Mouse (Mus musculus): ENCODE data around the gene Prkcb. TPM values are rescaled to one million over a fixed set of nuclear protein-coding genes. Genes with fewer than 3 reads are reported as not detected.

The Prkcb gene
- total RNA-seq, 1 experiment from 2014 or later: 197 TPM

DNA sequence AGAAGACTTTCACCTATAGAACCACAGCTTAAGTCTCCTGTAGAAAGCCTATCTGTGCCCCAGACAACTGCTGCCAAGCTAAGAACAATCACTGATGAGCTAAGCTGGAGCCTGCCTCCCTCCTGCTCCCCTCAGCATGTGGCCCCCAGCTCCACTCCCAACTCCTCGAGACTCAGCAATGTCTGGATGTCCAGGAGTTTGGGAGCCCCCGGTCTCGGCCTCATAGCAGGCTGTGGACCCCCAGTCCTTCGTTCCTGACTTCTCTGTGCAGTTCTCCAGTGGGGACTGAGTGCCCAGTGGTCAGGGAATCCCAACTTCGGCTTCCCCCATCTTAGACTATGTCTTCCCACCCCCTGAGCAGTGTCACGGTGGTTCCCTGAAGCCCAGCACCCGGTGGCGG is 96.3 kb downstream of the Prkcb start:
- ATAC-seq (replicated peaks; ENCODE audit: insufficient number of reproducible peaks, low FRiP score, low TSS enrichment, poor library complexity, severe bottlenecking): no peak

DNA sequence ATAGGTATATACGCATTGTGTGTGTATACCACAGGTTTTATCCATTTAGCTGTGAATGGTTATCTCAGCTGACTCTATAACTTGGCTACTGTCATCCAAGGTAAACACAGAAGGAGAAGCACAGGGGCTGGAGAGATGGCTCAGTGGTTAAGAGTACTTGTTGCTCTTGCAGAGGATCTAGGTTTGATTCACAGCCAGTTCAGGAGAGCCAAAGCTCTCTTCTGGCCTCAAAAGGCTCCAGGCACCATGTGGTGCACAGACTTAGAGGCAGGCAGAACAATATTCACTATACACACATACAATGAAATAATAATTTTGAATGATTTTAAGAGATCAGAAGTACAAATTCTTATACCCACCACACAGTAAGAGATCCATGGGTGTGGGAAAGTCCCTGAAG is 98.0 kb downstream of the Prkcb start:
- no peak for ATAC-seq (replicated peaks; ENCODE audit: insufficient number of reproducible peaks, low FRiP score, low TSS enrichment, poor library complexity, severe bottlenecking)

DNA sequence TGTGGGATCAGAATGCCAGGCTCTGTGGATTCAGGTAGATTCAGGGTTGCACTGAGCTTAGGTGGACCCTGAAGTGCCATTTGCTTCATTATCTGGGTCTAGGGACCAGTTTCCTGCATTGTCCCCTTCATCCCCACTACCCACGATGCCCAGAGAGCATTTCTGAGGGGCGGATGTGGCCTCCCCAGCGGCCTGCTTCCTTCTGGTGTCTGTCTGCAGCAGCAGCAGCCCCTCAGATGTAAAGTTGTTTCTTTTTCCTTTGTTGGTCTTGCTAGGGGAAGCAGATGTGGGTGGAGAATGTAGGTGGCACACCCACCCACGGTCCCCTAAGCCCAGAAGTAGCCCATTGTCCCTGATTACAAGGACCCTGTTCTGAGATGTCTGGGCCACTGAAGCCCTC is 99.3 kb downstream of the Prkcb start:
- ATAC-seq (replicated peaks; ENCODE audit: insufficient number of reproducible peaks, low FRiP score, low TSS enrichment, poor library complexity, severe bottlenecking): no peak

DNA sequence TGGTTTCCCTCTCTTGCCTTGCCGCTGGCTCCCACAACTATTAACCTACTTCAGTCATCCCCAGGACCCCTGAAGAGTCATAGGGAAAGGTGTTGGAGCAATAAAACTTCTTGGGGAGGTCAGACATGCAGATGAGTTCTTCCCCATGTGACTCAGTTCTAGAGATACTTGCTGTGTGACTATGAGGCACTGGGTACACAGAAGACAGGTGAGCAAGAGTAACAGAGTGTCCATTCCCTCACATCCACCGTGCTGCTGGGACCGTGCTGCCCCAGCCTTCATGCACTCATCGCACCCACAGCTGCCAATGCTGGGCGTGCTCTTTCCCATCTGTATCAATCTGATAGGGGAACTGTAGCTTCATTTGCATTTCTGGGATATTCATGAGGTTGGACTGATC is 100.3 kb downstream of the Prkcb start:
- no peak for ATAC-seq (replicated peaks; ENCODE audit: insufficient number of reproducible peaks, low FRiP score, low TSS enrichment, poor library complexity, severe bottlenecking)

DNA sequence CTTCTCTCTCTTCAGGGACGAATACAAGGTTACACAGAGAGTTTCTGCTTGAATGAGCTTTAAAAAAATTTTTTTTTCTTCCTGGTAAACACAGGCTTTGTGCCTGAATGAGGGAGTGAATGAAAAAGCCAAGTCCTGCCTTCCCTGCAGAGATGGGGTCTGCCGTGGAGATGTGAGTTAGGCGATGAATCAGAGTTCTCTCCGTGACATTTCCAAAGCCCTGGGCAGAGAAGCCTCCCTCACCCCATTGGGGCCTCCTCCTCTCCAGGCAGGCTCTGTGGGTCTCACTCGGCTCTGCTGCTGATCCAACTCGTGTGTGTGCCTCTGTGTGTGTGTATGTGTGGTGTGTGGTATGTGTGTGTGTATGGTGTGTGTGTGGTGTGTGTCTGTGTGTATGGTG is 101.1 kb downstream of the Prkcb start:
- ATAC-seq (replicated peaks; ENCODE audit: insufficient number of reproducible peaks, low FRiP score, low TSS enrichment, poor library complexity, severe bottlenecking): no peak

DNA sequence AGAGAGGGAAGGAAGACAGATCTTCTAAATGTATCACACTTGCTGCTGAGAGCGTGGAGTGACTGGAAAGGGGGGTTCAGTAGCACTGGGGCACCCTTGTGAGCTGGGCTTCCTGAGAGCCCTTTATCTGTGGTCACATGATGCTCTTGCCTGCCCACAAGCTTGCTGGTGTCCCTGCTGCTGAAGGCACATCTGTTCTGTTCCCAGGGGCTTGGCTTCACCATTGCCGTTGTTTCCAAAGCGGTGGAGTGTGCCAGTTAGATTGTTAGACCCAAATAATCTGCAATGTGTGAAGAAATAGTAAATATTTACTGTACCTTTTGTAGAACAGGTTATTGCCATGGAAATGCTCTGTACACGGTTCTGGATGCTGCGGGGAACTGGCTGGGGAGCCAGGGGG is 101.6 kb downstream of the Prkcb start:
- ATAC-seq (replicated peaks; ENCODE audit: insufficient number of reproducible peaks, low FRiP score, low TSS enrichment, poor library complexity, severe bottlenecking): 0 out of 2 replicates have a peak, but pooled peaks have one; percentile 22

DNA sequence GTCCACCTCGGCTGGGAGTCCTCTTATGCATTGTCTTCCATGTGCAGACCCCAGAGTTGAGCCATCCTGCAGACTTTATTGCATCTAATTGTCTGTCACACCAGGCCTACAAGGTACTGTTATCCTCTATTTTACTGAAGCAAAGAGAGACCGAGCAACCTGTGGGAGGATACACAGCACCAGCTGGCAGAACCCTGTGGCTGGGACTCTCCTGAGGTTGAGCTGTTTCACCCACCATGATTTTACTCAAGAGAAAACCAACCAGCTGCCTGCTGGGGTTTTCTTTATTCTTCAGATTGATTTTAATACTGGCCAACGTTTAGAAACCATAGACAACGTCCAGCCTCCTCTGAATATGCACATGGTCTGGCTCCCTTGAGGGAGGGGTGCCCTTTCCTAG is 102.1 kb downstream of the Prkcb start:
- no peak for ATAC-seq (replicated peaks; ENCODE audit: insufficient number of reproducible peaks, low FRiP score, low TSS enrichment, poor library complexity, severe bottlenecking)

DNA sequence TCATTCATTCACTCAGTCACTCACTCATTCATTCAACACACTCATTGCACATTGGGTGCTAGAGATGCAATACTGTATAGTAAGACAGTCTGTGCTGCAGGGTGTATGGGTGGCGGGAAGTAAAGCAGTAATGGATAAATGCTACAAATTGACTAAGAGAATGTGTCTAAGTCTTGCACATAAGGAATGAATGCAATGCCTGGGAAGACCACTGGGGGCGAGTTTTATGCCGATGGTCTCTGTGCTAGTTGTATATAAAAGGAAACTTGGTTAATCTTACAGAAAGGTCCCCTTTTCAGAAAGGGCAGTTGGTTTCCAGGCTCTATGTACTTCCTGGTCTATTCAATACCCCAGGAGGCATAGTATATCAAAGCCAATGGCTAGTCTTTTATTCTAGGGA is 102.8 kb downstream of the Prkcb start:
- no peak for ATAC-seq (replicated peaks; ENCODE audit: insufficient number of reproducible peaks, low FRiP score, low TSS enrichment, poor library complexity, severe bottlenecking)

DNA sequence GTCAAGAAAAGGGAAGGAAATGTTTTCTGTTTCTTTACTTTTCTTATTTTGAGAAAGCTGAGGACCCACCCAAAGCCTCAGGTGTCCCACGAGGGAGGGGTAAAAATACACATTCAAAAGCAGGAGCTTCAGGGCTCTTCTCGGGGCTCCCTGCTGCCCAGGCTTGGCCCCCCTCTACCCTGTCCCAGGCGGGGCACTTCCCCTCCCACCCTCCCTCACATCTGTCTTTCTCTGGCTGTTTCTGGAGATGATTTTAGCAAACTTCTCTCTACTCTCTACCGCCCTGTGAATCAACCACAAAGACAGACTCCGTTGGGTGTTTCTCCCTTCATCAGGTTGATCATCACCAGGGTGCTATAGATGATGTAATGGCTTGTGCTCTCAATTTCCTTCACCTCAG is 105.4 kb downstream of the Prkcb start:
- no peak for ATAC-seq (replicated peaks; ENCODE audit: insufficient number of reproducible peaks, low FRiP score, low TSS enrichment, poor library complexity, severe bottlenecking)

DNA sequence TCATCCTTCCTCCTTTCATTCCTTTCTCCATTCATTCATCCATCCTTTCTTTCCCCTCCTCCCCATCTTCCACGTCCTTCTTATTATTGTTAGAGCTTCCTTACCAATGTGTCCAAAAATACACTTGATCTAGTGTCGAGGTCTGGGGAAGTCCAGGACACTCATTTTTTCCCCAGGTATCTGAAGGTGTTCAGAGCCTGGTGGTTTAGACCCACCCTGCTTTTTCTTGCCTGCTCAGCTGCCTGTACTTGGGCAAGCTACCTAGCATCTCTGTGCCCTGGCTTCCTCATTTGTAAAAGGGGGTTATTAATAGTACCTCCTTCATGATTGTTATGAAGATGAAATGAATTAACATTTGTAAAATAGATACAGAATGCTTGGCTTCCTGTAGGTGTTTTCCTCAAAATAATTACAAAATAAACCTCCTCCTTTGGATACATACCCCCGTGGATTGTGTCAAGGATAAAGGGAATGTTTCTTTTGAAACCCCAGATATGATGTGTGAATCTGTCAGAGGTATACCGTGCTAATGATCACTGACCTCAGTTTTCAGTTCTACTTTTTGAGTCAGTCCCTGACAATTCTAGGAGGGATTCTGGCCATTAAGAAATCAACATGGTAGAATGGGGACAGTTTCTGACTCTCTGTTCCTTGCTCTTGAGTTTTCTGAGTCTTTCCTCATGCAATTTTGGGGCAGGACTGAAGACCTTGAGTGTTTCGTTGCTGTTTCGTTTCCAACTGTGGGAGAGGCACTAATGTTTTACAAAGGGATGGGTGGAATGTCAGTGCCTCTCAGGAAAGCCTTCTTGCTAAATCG is 106.8 kb downstream of the Prkcb start:
- ATAC-seq (replicated peaks; ENCODE audit: insufficient number of reproducible peaks, low FRiP score, low TSS enrichment, poor library complexity, severe bottlenecking): no peak

DNA sequence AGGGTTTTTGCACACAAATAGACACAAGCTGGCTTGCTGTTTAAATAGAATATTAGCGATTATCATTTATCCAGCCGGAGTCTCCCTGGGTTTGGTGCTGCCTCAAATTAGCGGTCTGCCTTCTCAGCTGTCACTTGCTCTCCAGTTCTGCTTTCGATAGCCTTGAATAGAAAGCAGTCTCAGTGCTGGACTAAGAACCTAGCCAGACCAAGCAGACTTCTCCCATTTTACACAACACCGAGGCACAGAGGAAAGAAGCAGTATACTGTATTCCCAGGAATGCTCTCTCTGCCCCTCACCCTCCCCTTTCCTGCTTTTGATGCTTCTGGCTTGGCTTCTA is 107.4 kb downstream of the Prkcb start:
- no peak for ATAC-seq (replicated peaks; ENCODE audit: insufficient number of reproducible peaks, low FRiP score, low TSS enrichment, poor library complexity, severe bottlenecking)

DNA sequence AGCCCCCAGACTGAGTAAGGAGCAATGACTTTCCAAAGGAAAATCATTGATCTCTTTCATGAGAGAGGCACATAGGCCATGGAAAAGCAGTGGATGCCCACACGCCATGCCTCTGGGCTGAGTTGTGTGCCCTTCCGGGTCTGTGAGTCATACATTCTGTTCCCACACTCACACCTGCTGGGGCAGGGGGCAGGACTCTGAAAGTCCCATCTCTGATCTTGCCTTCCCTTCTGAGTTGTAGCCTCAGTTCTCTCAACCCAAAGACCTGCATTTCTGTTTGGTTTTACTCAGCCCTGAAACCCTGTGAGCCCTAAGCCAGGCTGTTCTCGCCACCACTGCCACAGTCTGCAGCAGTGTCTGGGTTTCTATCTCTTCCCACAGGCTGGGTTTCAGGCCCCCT is 109.1 kb downstream of the Prkcb start:
- ATAC-seq (replicated peaks; ENCODE audit: insufficient number of reproducible peaks, low FRiP score, low TSS enrichment, poor library complexity, severe bottlenecking): no peak

DNA sequence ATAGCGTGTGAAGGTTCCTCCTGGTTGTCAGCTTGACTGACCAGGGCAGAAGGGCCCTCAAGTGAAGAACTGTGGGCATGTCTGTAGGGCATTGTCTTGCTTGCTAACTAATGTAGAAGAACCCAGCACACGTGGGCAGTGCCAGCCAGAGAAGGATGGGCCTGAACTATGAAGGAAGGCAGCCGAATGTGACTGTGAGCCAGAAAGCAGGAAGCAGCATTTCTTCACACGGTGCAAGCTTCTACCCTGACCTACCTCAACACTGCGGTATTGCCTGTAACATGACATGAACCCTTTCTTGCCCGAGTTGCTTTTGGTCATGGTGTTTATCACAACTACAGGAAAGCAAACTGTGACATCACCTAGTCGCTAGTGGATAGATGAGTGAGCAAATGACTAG is 113.5 kb downstream of the Prkcb start:
- ATAC-seq (replicated peaks; ENCODE audit: insufficient number of reproducible peaks, low FRiP score, low TSS enrichment, poor library complexity, severe bottlenecking): peak; percentile 49

DNA sequence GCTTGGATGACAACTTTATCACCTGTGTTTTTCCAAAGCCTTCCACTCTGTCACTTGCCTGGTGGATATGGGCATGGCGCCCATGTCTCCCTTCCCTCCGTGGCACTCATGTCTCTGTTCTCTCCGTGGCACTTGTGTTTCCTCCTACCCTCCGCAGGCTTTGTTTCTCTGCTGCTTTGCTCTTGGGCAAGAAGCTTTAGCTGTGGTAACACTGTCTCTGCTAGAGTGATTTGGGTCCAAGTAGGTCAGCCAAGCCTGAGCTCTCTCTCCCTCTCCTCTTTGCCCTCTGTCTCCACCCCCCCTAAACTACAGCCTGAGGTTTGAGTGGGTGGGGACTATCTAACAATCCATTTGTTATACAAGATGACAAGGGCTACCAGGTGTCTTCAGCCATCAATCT is 114.8 kb downstream of the Prkcb start:
- no peak for ATAC-seq (replicated peaks; ENCODE audit: insufficient number of reproducible peaks, low FRiP score, low TSS enrichment, poor library complexity, severe bottlenecking)

DNA sequence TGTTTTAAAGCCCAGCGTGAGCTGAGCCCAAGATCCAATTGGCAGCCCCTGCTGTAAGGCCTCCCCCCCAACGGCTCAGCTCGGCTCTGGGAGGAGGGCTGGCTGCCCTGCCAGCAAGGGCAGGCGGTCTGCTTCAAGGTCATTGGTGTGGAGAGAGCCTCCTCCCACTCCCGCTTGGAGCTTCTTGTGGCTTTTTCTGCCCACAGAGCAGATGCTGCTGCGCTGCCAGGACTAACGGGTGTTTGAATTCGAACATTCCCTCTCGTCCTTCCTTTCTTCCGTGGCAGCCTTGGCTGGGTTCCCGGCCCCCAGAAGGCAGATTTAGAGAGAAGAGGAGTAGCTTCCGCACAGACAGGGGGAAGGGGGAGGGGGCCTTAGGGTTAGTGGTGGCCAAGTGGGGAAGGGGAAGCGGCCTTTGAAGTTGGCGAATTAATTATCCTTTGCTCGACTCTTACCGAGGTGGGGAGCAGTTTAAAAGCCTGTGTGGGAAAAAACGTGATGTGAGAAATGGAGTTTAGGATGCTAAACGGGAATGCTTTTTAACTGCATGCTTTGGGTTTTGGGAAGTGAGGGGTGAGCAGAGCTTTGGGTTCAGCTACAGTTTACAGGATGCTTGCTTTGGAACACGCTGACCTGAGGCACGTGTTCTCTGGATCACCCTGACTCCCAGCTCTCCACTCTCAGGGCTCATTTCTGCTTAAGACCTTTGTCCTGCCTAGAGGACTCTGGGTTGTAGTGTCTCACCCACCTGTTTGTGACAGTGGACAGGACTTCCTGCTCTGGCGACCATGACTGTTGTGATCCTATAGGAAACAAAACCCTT is 116.2 kb downstream of the Prkcb start:
- no peak for ATAC-seq (replicated peaks; ENCODE audit: insufficient number of reproducible peaks, low FRiP score, low TSS enrichment, poor library complexity, severe bottlenecking)

DNA sequence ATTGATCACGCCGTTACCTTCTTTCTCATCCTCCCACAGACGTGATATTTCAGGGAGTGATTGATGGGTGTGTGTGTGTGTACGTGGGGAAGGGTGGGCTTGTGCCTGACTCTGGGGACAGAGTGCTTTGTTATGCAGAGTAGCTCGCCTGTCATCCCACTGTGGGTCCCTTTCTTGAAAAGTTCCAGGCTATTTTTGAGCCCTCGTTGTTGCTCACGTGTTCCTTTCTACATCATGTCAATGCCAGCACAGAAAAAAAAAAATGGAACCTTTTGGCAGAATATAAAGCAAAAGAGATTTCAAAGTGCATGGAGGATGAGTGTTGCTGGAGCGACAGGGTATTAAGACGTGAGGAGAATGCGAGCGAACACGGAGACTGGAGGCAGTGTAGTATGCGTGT is 118.1 kb downstream of the Prkcb start:
- ATAC-seq (replicated peaks; ENCODE audit: insufficient number of reproducible peaks, low FRiP score, low TSS enrichment, poor library complexity, severe bottlenecking): no peak

DNA sequence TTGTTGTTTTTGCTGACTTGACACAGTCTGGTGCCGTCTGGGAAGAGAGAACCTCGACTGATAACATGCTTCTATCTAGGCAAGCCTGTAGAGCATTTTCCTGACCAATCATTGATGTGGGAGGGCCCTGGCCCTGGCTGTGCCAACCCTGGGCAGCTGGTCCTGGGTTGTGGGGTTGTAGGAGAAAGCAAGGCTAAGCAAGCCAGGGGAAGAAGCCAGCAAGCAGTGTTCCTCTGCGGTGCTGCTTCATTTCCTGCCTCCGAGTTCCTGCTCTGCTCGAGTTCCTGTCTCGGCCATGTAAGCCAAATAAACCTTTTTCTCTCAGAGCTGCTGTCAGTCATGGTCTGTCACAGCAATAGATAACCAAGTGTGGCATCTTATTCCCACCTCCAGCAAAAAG is 121.4 kb downstream of the Prkcb start:
- ATAC-seq (replicated peaks; ENCODE audit: insufficient number of reproducible peaks, low FRiP score, low TSS enrichment, poor library complexity, severe bottlenecking): no peak

DNA sequence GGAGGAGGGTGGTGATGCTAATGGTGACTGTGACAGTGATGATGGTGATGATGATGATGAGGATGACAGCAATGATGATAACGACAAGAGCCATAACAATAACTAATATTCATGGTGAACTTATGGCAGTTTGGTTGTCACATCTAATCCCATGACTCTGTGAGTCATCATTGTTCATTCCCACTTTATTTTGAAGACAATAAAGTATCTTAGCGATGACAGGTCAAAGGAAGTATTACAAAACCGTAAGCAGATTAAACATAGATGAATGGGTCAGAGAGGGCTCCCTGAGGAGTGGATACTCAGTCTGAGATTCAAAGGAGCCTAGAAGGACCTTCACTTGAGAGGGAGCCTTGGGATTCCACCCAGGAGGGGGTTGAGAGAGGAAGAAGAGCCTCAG is 122.3 kb downstream of the Prkcb start:
- ATAC-seq (replicated peaks; ENCODE audit: insufficient number of reproducible peaks, low FRiP score, low TSS enrichment, poor library complexity, severe bottlenecking): no peak

DNA sequence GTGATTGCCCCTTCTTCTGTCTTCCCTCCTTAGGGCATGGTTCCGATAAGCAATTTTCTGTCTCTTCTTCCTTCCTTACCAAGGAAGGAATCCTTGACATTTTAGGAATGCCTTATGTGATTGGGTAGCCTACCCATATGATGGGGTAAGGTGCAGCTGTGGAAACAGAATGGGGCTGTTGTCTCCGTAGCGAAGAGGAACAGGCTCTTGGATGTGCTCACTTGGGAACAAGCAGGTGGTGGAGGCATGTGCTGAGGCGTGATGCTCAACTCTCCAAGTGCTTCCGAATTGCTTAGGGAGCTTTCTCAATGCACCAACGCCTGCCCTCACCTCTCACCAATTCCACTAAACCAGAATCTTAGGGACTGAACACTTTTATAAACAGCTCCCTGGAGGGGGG is 124.7 kb downstream of the Prkcb start:
- no peak for ATAC-seq (replicated peaks; ENCODE audit: insufficient number of reproducible peaks, low FRiP score, low TSS enrichment, poor library complexity, severe bottlenecking)

DNA sequence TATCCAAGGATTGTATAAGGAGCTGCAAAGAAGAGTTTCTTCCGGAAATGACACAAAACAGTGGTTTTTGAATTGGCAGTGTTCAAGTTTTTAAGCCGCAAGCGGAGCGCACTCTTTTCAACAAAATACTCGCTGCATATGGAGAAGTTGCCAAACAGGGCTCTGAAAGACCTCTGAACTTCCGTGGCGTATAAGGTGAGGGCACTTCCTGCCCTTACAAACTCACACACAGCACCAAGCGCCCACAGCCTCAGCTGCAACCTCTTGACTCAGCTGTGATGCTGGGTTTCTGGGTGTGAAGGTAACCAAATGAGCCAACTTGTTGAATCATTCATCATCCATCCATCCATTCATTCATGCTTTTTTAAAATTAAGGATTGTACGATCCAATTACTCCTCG is 125.6 kb downstream of the Prkcb start:
- 0 out of 2 replicates have a peak, but pooled peaks have one; percentile 29 for ATAC-seq (replicated peaks; ENCODE audit: insufficient number of reproducible peaks, low FRiP score, low TSS enrichment, poor library complexity, severe bottlenecking)

Measured in monocyte, adult 5-6 weeks (primary cell).